Mouse (Mus musculus) mouse embryonic stem cell (cell line): ENCODE data around the gene Smarca2.

Experiments
- in situ Hi-C, 2 experiments: fragments of 300-500 bp; cut with MboI; formaldehyde crosslinking; loops; 1 replicate in 1 of 2; 3 replicates in 1 of 2; pipeline ENCODE4 v1.14.3; 2019 to 2020; ENCODE audit warnings: low sequenced_read_pairs in 2 of 2, low pct_unique_long_range_greater_than_20kb in 1 of 2, mixed read lengths in 1 of 2; ENCODE audit not compliant: unreplicated experiment in 1 of 2

Smarca2 gene

DNA sequence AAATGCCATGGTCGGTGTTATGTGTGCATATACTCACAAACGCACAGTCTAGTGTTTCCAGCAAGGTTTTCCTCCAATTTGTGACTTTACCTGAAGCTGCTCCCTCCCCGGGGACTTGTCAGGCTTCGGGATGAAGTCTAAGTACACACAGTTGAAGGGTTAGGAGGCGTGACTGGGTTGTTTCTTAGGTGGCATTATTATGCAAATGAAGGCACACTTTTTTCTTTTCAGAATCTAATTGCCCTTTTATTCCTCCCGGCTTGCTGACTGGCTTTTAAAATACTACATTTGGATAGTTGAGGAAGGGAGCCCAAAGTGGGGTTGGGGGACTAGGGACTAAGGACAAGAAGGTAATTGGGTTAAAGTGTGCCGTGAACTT is 3.6 kb downstream of the Smarca2 start:
- in situ Hi-C loops = loop anchor here in 1 of 2 experiments (25.0 kb wide), 1 partner anchor 946 kb away; the partner anchor contains the start of gene Dmrt2

GRCm38 (mm10) chr19:26609637-26610036 is 4.8 kb downstream of the Smarca2 start:
- in situ Hi-C loops = loop anchor here in 1 of 2 experiments (25.0 kb wide), 1 partner anchor 947 kb away; the partner anchor contains the start of gene Dmrt2

GRCm38 (mm10) chr19:26612995-26613394 is 8.1 kb downstream of the Smarca2 start:
- in situ Hi-C loops = loop anchor here in 1 of 2 experiments (25.0 kb wide), 1 partner anchor 951 kb away; the partner anchor contains the start of gene Dmrt2

DNA sequence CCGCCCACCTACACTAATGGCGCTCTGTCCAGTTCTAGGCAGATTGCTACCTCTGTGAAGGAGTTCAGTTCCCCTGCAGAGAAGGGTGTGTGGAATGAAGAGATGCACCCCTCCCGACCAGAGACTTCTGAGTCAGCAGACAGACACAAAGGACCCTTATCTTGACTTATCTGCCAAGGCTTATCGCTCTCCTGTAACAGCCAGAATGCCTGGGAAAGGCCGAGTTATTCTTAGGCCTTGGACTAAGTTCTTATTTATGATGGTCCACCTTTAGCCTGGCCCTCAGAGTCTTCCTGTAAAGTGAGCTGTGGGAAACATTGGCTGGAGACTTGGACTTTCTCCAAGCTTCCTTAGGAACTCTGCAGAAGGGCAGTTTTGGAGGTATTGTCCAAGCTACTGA is 8.8 kb downstream of the Smarca2 start:
- in situ Hi-C loops = loop anchor here in 1 of 2 experiments (25.0 kb wide), 1 partner anchor 951 kb away; the partner anchor contains the start of gene Dmrt2

GRCm38 (mm10) chr19:26616271-26616670 is 11.4 kb downstream of the Smarca2 start:
- in situ Hi-C loops = loop anchor here in 1 of 2 experiments (25.0 kb wide), 1 partner anchor 954 kb away; the partner anchor contains the start of gene Dmrt2

GRCm38 (mm10) chr19:26617287-26617686 is 12.4 kb downstream of the Smarca2 start:
- in situ Hi-C loops = loop anchor here in 1 of 2 experiments (25.0 kb wide), 1 partner anchor 955 kb away; the partner anchor contains the start of gene Dmrt2

- in situ Hi-C loops = no loop called here
Observed at GRCm38 (mm10) chr19:26630712-26631235, 25.9 kb downstream of the Smarca2 start.

- in situ Hi-C loops = no loop called here
Observed at GRCm38 (mm10) chr19:26632228-26632627, 27.4 kb downstream of the Smarca2 start.

DNA sequence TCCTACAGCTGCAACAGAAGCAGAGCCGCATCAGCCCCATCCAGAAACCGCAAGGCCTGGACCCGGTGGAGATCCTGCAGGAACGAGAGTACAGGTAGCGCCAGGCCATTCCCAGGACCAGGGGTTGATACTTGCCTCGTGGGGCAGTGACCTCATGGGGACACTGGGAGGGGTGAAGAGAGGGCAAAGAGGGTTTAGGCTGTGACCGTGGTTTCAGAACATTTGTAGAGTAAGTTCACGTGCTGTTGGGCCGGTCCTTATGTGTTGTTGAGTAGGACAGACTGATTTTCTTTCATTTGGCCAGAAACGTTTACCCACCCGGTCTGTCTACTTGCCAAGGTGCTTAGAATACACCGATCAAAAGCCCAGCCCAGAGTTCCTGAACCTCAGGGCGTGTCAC is 35.7 kb downstream of the Smarca2 start:
- in situ Hi-C loops = no loop called here

DNA sequence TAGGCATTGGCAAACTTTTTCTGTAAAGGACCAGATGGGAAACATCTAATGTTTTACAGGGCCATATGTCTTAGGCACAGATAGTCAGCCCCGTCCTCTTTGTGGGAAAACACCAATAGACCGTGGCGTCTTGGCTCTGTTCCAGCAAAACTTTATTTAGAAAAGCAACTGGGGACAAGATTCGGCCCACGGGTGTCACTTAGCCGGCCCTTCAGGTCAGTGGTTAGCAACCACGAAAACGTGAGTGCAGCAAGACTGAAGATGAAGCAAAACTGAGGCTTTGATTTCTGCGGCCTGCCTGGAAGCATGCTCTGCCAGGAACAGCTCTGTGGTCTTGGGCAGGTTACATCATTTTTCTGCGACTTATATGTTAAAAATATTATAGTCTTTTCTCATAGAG is 36.4 kb downstream of the Smarca2 start:
- in situ Hi-C loops = no loop called here

DNA sequence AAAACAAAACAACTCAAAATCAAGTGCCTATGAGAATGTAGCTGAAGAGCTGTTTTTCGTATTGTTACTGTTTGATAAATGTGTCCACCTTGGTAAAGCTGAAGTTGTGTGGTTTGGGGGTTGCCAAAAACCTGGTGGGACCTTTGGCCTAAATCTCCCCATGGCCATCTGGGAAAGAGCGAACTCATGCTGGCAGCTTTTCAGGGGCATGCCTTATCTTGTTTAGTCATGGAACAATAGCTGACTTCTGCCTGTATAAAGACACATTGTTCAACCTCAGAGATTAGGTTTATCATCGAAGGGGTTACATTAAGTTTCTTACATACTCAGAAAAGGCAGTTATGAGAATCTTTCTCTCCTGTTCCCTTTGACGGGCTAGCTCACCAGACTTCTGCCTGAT is 38.2 kb downstream of the Smarca2 start:
- in situ Hi-C loops = no loop called here

- in situ Hi-C loops = no loop called here
Observed at GRCm38 (mm10) chr19:26643936-26644335, 39.1 kb downstream of the Smarca2 start.

GRCm38 (mm10) chr19:26645016-26645415 is 40.2 kb downstream of the Smarca2 start:
- in situ Hi-C loops = no loop called here

- in situ Hi-C loops = no loop called here
Observed at GRCm38 (mm10) chr19:26646128-26646527, 41.3 kb downstream of the Smarca2 start.

GRCm38 (mm10) chr19:26650585-26651273 is 45.9 kb downstream of the Smarca2 start:
- in situ Hi-C loops = no loop called here

GRCm38 (mm10) chr19:26658324-26658723 is 53.5 kb downstream of the Smarca2 start:
- in situ Hi-C loops = no loop called here

GRCm38 (mm10) chr19:26659976-26660375 is 55.1 kb downstream of the Smarca2 start:
- in situ Hi-C loops = no loop called here

DNA sequence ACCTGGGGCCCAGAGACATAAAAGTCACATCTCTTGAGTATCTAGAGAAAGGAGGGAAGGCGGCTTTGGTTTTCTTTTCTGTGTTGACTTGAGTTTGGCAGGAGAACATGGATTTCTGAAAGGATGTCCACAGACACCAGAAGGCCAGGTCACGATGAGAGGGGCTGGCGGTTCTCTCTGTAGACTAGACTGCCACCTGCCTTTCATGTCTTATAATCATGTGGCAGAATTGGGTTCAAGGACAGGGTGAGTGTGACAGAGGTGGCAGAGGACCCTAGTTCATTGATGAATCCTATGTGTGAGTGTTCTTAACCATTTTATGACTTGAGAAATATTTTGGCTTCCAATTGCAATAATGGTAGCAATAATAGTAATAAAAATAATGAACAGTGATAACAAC is 56.3 kb downstream of the Smarca2 start:
- in situ Hi-C loops = no loop called here

DNA sequence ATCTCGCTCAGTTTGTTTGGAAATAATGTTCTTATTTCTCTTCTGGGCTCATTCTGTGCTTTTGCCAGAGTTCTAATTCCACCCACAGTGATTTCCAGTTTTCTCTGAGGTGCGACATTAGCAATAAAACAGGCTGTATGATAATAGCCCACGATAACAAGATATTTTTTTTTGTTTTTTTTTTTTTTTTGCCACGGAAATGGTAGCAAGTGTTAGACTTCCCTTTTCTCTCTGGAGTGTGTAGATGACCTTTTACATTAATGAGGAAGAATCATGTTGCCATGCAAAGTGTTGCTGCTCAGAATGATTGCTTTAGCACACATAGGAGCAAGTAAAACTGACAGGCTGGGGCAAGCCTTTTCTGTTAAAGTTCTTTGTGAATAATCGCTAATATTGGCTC is 61.5 kb downstream of the Smarca2 start:
- in situ Hi-C loops = no loop called here

DNA sequence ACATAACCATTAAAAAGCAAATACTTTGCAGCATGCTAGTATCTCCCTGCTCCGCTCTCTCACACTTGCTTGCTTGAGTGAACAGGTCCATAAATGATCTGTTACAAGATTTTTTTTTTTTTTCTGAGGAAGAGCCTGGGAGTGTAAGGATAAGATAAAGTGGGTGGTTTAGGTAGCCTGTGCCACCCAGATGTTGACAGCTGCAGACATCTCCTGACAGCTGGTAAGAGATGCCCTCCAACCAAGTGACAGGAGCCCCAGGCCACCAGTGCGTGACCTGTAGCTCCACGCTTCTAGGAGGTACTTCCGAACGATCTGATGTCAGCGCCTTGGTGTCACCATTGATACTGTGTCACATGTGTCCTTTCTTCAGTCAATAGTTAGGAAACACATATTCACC is 65.2 kb downstream of the Smarca2 start:
- in situ Hi-C loops = no loop called here
